Mouse (Mus musculus): ENCODE measurements around the gene Erbb4.

DNA sequence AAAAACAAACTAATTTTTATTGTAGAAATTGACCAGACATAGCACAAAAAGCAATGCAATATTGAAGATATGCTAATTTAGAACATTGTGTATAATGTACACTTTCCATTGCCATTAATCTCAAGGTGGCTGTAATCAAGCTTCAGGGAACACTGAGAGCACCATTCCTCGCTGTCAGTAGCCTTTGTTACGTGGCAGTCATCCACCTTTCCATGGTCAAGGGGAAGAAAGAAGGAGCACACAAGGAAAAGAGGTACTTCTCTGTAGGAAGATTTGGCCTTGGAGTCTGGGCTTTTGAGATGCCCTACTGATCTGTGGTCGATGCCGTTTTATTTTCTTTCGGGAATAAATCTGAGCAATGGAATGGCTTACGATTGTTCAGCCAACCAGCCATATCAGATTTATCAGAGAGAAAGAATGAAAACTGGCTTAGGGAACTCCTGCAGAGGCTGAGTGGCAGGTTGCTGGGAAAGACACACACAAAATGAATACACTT lies 4.6 kb downstream of the Erbb4 start:
- TF ChIP-seq USF1 (IDR thresholded peaks at IDR 0.05; ENCODE audit: low read depth), result no peak
- no peak for TF ChIP-seq TCF3 (IDR thresholded peaks at IDR 0.05; ENCODE audit: insufficient read length, low read depth)
- no peak for TF ChIP-seq MYOG (IDR thresholded peaks at IDR 0.05; ENCODE audit: control insufficient read depth in 1 of 3, insufficient read depth in 1 of 3, insufficient read length in 2 of 3, low read depth in 2 of 3)
